Mouse (Mus musculus): ENCODE results near the gene Iars. TPM values are rescaled to one million over a fixed set of nuclear protein-coding genes. Genes with fewer than 3 reads are reported as not detected.

Gene Iars
- 10 to 100 TPM; 34.4 to 37.9 TPM for total RNA-seq (2023)

GRCm38 (mm10) chr13:49681351-49682232, at the start of gene Iars:
Gene Iars (plus strand): TSS chr13:49682100.

GRCm38 (mm10) chr13:49652481-49653179, 29.3 kb upstream of the Iars start, which contains the start of the genes Cenpp and Nol8:
Gene Cenpp (minus strand): TSS chr13:49652785.
Gene Nol8 (plus strand): TSS chr13:49653078.

Other genes starting within 250 kb of the Iars start
- gene Tes3-ps, start 188.8 kb upstream of the Iars start, total RNA-seq (2023): 1 to 10 TPM in 1 of 2 experiments, under 1 TPM in 1; 0.88 to 1.0 TPM
- not detected for gene Ecm2, start 177.3 kb upstream of the Iars start, total RNA-seq (2023)
- not detected for gene Aspn, start 137.7 kb upstream of the Iars start, total RNA-seq (2023)
- under 1 TPM in 1 of 2 experiments, not detected in 1; 0.53 TPM for gene Omd, start 99.6 kb upstream of the Iars start, total RNA-seq (2023)
- gene Ogn, start 74.1 kb upstream of the Iars start, total RNA-seq (2023): under 1 TPM in 1 of 2 experiments, not detected in 1; 0.15 TPM
- 1 to 10 TPM; 8.5 to 9.5 TPM for gene Cenpp, start 29.3 kb upstream of the Iars start, total RNA-seq (2023)
- gene Nol8, start 29.0 kb upstream of the Iars start, total RNA-seq (2023): 1 to 10 TPM; 7.2 to 8.6 TPM
- gene Gm30302, start 116.9 kb downstream of the Iars start, total RNA-seq (2023): not detected